Mouse (Mus musculus) brain, embryonic 14.5 days (tissue): ENCODE measurements around the gene Nr6a1. TPM values are rescaled to one million over a fixed set of nuclear protein-coding genes. Genes with fewer than 3 reads are reported as not detected.

Experiments used
- DNase-seq: peaks from one replicate; pipeline ENCODE4 v3.0.0-alpha.2; 2011; ENCODE audit warnings: low read depth
- CTCF ChIP-seq: fragments of 200-500 bp; IDR thresholded peaks from 2 replicates; pipeline ENCODE4 v1.5.1; 2012; ENCODE audit warnings: inconsistent platforms, mild to moderate bottlenecking, moderate library complexity, borderline replicate concordance; ENCODE audit not compliant: insufficient read depth, insufficient read length; ENCODE audit errors: extremely low read depth
- POLR2A ChIP-seq: fragments of 200-500 bp; IDR thresholded peaks from 2 replicates; pipeline ENCODE4 v1.6.1; 2012; ENCODE audit warnings: mild to moderate bottlenecking, inconsistent platforms, borderline replicate concordance; ENCODE audit not compliant: poor library complexity, insufficient read depth, insufficient read length, severe bottlenecking; ENCODE audit errors: extremely low read depth
- polyA plus RNA-seq: library from polyadenylated mRNA; depleted of rRNA; stranded (reverse); fragments of >200 nt; gene quantifications from 2 replicates; pipeline ENCODE4 v1.2.3, GENCODE M21; 2012

Nr6a1 gene
- polyA plus RNA-seq, 1 experiment: 5.6 TPM

GRCm38 (mm10) chr2:38739410-38739809 is 188.1 kb downstream of the Nr6a1 start:
- DNase-seq: peak; percentile 87
- TF ChIP-seq POLR2A (no peak), CTCF (peak; percentile 96)

GRCm38 (mm10) chr2:38738601-38739301 is 188.7 kb downstream of the Nr6a1 start:
- DNase-seq: peak; percentile 44
- TF ChIP-seq CTCF (no peak), POLR2A (no peak)

- TF ChIP-seq CTCF (no peak), POLR2A (no peak)
- DNase-seq: no peak
Measured at GRCm38 (mm10) chr2:38735740-38736139, 191.7 kb downstream of the Nr6a1 start.

- no peak for DNase-seq
Measured at GRCm38 (mm10) chr2:38734721-38735120, 192.8 kb downstream of the Nr6a1 start.

GRCm38 (mm10) chr2:38730331-38730827 is 197.1 kb downstream of the Nr6a1 start:
- DNase-seq: no peak
- TF ChIP-seq CTCF (no peak), POLR2A (no peak)

More at GRCm38 (mm10) chr2:38734721-38735120, 192.8 kb downstream of the Nr6a1 start:
- no peak for TF ChIP-seq POLR2A
- no peak for TF ChIP-seq CTCF

GRCm38 (mm10) chr2:38725427-38725826 is 202.1 kb downstream of the Nr6a1 start:
- TF ChIP-seq CTCF: no peak
- TF ChIP-seq POLR2A: no peak

GRCm38 (mm10) chr2:38723378-38723777 is 204.1 kb downstream of the Nr6a1 start:
- TF ChIP-seq POLR2A (no peak), CTCF (no peak)
- DNase-seq: no peak

More at GRCm38 (mm10) chr2:38725427-38725826, 202.1 kb downstream of the Nr6a1 start:
- DNase-seq: peak; percentile 51

GRCm38 (mm10) chr2:38722076-38722475 is 205.4 kb downstream of the Nr6a1 start:
- DNase-seq: no peak
- no peak for TF ChIP-seq CTCF
- no peak for TF ChIP-seq POLR2A

- no peak for DNase-seq
Measured at GRCm38 (mm10) chr2:38720661-38721060, 206.8 kb downstream of the Nr6a1 start.

GRCm38 (mm10) chr2:38719354-38719753 is 208.1 kb downstream of the Nr6a1 start:
- no peak for DNase-seq
- TF ChIP-seq POLR2A: no peak
- TF ChIP-seq CTCF: no peak

More at GRCm38 (mm10) chr2:38720661-38721060, 206.8 kb downstream of the Nr6a1 start:
- TF ChIP-seq POLR2A (no peak), CTCF (no peak)

GRCm38 (mm10) chr2:38718676-38719075 is 208.8 kb downstream of the Nr6a1 start:
- TF ChIP-seq POLR2A: no peak
- TF ChIP-seq CTCF: no peak
- DNase-seq: no peak

GRCm38 (mm10) chr2:38717436-38717835 is 210.1 kb downstream of the Nr6a1 start:
- DNase-seq: no peak

More at GRCm38 (mm10) chr2:38717436-38717835, 210.1 kb downstream of the Nr6a1 start:
- no peak for TF ChIP-seq CTCF
- no peak for TF ChIP-seq POLR2A
